Mouse (Mus musculus) spleen, postnatal 14 days (tissue): ENCODE results near the gene Mterf1a.
"Not testable (repeated sequence)": the region's sequence is repeated elsewhere in the genome, so short reads cannot be mapped to it uniquely, and the experiment has no call there.

Experiments
- DNase-seq, 2 experiments: peaks; one replicate each; pipeline ENCODE4 v3.0.0; 2021 to 2022; ENCODE audit warnings: low spot score in 2 of 2

Mterf1a gene

GRCm38 (mm10) chr5:3893459-3894293 is at the start of gene Mterf1a:
Gene Mterf1a, minus strand, starts transcription at chr5:3893933.
- DNase-seq, result peak in 1 of 2 experiments; percentile 6

GRCm38 (mm10) chr5:3943169-3943568 is 49.4 kb upstream of the Mterf1a start:
- not testable (repeated sequence) for DNase-seq

GRCm38 (mm10) chr5:3941240-3941639 is 47.5 kb upstream of the Mterf1a start:
- DNase-seq, result no peak

DNA sequence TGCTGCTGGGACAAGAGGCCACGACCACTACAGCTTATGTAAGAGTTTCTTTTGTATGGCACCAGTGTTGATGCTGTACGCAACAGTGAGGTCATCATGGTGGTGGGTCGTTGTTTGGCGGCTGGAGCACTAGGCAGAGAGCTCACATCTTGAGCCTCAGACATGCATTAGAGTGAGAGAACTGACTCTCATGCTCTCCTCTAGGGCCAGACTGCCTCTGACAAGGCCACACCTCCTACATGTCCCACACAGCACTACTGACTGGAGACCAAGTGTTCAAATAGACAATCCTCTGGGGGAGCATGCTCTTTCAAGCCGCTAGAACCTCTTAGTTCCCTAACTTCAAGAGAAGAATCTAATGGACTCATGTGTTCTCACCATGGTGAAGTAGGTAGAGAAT is 45.6 kb upstream of the Mterf1a start:
- no peak for DNase-seq

DNA sequence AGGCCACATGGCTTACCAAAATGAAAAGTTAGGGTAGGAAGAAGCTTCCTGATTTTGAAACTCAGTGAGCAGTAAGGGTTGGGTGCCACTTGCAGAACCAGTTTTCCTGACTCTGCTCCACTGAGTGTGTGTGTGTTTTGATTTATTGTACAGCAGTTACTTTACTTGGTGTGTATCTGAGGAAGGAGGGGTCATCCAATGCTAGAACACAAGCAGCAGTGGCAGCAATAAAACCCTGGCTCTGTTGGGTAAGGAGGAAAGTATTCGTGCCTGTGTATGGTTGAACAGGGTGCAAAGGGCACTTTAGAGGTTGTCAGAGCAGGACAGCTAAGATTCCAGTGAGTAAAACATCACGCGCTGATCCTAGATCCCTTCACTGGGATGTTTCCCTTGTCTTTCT is 45.2 kb upstream of the Mterf1a start:
- DNase-seq, result no peak

DNA sequence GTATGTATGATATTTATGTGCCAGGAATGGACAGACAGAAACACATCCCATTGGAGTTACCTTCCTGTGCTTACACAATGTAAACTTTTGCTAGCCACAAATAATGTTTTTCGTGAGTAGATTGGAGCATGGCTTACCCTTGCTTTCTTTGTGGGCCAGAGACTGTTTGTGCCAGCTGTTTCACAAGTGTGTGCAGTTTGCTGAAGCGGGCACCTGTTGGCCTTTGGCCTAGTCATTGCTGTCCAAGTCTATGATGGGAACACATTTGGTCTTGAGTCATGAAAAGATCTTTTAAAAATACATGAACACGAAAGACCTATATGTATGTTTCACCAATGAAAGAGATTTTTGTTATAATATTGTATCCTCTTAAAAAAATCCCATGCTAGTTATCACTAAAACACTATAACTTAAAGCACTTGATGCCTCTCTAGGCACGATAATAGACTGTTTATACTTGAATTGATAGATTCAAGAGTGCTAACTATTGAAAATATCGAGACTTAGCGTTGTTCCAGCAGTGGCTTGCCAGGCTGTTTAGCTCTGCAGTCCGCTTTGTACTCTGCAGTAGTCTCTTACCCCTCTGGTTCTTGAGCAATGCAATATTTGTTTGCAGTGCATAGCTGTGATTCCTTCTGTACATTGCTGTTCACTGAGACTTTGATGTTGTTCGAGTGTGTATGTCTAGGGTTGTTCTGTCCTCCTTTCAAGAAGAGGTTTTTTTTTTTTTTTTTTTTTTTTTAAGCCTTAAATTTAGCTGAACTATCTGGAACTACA is 42.2 kb upstream of the Mterf1a start:
- DNase-seq, result no peak

GRCm38 (mm10) chr5:3935266-3935665 is 41.5 kb upstream of the Mterf1a start:
- DNase-seq, result no peak

GRCm38 (mm10) chr5:3933551-3933950 is 39.8 kb upstream of the Mterf1a start:
- no peak for DNase-seq

DNA sequence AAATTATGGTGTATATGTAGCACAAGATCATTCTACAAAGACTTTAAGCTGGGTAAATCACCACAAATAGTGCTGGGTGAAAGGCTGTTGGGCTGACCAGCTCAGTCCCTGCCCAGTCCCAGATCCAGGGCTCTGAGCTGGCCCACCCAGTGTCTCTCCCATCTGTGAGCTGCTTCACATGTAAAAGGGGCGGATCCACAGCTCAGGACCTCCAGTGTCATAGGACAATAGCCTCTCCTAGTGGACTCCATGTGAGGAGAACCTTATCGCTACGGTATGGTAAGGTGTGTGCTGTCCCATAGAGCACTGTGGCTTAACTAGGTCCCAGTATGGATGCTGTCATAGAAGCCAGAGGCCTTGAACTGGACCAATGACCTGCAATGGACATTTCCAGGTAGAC is 37.9 kb upstream of the Mterf1a start:
- DNase-seq, result no peak

GRCm38 (mm10) chr5:3930760-3931159 is 37.0 kb upstream of the Mterf1a start:
- DNase-seq, result no peak

- DNase-seq, result peak; percentile 9 to 10
Observed at GRCm38 (mm10) chr5:3928690-3929046, 34.9 kb upstream of the Mterf1a start.

GRCm38 (mm10) chr5:3927801-3928689 is 34.3 kb upstream of the Mterf1a start, which contains the start of gene Akap9:
Gene Akap9, plus strand, starts transcription at chr5:3928054.
- peak; percentile 36 to 59 for DNase-seq

DNA sequence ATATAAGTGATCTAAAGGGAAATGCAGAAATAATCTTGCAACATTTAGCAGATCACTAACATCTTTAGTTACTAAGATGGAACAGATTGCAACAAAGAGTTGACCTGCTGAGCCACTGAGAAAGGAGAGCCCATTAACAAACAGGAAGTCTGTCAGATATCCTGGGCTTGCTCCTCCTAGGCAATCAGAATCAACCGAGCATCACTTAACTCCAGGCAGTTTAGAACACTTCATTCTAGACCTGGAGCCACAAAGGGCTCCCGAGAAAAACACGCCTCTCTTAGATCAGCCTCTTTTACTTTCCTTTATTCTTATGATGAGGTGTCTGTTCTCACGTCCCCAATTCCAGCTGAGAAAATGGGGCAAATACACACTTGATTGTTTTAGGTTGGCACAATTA is 32.9 kb upstream of the Mterf1a start:
- DNase-seq, result no peak

DNA sequence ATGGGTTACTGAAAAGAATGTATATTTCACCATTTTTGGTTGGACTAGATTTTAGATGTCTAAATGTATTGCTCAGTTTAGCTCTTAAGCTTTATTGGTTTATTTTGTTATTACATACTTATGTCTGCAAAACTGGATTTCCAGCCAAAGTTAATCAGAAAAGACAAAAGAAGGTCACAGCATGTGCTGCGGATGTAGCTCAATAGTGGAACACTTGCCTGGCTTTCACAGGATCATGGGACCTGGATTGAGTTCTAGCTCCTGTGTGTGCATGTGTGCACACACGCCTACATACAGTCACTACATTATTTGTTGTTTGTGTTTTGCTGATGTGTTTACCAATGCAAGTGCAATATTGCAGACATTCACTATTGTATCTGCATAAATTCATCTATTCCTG is 28.6 kb upstream of the Mterf1a start:
- DNase-seq, result no peak

DNA sequence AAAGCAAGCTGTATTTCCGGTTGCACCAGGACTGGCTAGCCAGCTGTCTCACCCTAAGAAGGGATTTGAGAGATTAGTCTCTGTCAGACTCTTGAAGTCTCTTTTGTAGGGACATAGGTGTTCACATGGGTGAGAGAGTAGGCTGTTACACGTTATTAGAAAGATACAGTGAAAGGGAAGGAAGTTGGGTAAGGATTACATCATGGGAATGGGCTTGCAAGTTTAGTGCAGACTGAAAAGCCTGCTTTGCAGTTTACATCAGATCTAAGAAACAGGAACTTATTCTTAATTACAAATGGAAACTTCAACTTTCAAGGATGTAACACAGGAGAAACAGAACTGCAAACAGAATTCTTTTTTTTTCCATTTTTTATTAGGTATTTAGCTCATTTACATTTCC is 11.7 kb upstream of the Mterf1a start:
- DNase-seq, result no peak

DNA sequence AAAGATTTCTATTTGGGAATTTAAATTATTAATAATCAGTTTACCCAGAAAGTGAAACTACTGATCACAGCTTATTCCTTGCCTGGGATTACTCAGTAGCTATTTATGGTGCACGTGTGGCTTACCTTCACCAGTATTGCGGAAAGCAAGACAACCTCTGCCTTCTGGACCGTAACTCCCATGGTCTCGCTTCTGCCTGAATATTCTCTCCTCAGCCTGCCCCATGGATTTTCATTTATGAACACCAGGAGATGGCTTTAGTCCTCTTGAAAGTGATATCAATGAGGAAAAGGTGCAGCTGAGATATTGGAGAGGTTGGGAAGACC is 524 bp upstream of the Mterf1a start:
- not testable (repeated sequence) for DNase-seq

DNA sequence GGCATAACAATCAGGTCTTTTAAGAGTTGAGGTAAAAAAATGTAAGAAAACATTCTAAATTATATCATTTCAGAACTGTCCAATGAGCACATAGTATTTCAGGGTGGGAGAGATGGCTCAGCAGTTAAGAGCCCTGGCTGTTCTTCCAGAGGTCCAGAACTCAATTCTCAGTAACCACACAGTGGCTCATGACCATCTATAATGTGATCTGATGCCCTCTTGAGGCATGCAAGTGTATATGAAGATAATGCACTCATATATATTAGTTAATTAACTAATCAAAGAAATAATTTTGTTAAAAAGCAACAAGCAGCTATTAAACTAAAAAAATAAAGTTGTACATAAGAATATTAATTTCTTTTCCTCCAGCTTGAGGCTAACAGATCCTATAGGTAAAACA is 4.5 kb downstream of the Mterf1a start:
- no peak for DNase-seq

DNA sequence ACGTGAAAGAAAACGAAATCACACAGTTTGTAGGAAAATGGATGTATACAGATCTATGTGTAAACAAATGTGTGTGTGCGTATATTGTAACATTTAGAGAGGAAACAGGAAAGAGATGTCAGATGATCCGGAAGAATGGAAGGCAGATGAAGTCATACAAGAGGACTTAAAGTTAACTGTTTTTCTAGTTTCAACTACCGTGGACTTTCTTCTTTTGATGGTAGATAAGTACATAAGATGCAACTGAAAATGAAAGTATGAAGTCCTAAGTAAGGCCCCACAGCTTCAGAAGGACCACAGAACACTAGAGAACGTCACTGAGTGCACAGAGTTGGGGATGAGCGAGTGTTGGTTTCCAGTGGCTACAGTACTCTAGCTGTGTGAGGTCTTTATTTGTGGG is 6.9 kb downstream of the Mterf1a start:
- DNase-seq, result not testable (repeated sequence)

GRCm38 (mm10) chr5:3873485-3873884 is 20.2 kb downstream of the Mterf1a start:
- DNase-seq, result no peak

- no peak for DNase-seq
Observed at GRCm38 (mm10) chr5:3872348-3872747, 21.4 kb downstream of the Mterf1a start.

DNA sequence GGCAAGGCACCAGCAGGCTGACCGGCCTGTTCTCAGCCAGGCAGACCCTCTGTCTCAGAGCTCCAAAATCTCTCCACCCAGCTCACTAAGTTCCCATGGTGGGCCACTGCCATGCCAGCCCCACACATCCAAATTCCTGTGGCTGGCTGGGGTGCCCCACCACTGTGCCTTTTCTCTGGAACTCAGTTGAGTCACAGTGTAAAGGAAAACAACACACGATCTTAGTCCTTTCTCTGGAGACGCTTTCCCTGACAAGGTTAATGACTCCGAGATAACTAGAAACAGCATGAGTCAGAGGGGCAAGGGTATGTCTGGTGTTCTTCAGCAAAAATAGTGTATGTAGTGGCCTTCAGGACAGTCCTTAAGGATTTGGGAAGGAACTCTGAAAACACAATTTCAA is 23.6 kb downstream of the Mterf1a start:
- DNase-seq, result no peak

DNA sequence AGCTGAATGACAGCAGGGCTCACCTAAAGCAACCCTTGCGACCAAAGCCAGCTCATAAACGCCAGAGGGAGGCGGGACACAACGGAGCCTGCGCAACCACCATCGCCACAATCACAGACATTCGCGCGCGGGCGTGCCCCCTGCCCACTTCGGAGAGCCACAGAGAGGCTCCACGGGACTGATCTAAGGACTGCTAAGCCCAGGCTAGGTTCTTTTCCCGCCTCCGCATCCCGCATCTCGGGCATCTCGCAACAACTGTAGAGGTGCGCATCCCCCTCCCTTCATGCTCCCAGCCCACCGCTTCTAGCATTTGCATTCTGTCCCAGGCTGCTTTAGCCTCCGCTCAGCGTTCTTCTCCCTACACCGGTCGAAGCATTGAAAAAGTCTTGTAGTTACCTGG is 48.7 kb downstream of the Mterf1a start, which contains the start of gene Lrrd1:
Gene Lrrd1, plus strand, starts transcription at position 148 of the 400 bp plus-strand sequence.
- no peak for DNase-seq
